Mouse (Mus musculus) inflammation-experienced regulatory T-cells, adult 6 months (primary cell): ENCODE results near the gene Fhdc1. TPM values are rescaled to one million over a fixed set of nuclear protein-coding genes. Genes with fewer than 3 reads are reported as not detected.

Experiments used
- ATAC-seq: one replicate; pipeline ENCODE4 v1.8.0; 2017
- polyA plus RNA-seq, 3 experiments: library from polyadenylated mRNA; unstranded; fragments of 100-300 nt; shearing (Covaris generic); gene quantifications; one replicate each; pipeline ENCODE4 v1.2.1; 2017

Gene Fhdc1
- polyA plus RNA-seq = 1 to 10 TPM in 2 of 3 experiments, under 1 TPM in 1; 0.52 to 1.6 (median 1.3) TPM

DNA sequence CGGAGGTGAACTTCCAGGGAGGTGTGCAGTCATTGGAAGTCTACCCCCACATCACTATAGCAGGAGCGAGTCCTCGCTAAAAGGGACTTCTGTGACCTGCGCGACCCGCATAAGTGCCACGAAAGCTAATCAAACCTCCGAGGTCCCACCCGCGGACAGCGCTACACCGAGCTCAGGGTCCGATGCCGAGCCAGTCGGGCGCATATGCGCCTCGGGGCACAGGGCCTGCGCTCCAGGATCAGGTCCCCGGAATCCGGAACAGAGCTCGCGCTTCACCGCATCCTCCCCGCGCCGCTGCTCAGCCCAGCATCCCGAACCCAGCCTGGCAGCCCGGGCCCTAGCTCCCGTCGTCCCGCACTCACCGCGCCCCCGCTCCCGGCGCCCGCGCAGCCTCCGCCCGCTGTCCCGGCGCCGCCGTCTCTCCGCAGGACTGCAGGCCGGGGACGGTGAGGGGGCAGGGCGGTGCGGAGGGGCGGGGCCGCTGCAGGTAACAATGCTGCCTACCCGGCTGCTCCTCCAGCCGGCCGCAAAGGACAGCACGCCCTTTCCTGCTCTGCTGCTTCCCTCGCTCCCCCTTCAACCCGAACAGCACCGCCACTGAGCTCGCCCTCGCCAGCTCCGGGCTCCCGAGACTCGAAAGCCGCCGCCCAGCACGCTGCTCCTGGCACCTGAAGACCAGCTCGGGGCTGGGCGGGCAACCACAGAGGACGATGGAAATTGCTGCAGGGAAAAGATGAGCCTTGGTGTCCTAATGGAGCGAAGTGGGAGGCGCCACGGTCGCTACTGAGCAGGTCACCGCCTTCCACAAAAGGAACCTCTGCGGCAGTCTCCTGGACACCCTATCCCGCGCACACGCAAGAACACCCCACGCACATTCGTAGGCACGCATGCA is at the start of gene Fhdc1:
Gene Fhdc1, minus strand, starts transcription at position 424 of the 892 bp plus-strand sequence.
- peak; percentile 68 for ATAC-seq

- ATAC-seq = no peak
These were observed 48.8 kb upstream of the Fhdc1 start for GRCm38 (mm10) chr3:84529021-84529420.

GRCm38 (mm10) chr3:84524952-84525351 is 44.7 kb upstream of the Fhdc1 start:
- ATAC-seq = no peak

DNA sequence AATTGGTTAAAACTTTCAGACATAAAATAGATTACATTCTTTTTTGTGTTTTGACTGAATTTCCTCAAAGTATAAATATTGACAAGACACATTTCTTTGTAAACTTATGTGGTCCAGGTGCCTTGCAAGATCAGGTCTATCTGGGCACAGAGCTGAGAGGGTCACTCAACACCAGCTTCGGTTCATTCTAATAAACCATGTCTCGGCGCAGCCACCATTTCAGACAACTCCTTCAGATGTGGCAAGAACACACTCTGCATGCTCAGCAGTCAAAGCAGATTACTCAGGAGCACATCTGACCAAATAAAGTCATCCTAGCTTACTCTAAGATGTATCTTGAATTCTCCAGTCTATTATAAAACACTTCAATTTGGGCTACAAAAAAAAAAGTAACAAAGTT is 35.9 kb upstream of the Fhdc1 start:
- no peak for ATAC-seq

- ATAC-seq = no peak
These were observed 32.7 kb upstream of the Fhdc1 start for GRCm38 (mm10) chr3:84512774-84513515.

DNA sequence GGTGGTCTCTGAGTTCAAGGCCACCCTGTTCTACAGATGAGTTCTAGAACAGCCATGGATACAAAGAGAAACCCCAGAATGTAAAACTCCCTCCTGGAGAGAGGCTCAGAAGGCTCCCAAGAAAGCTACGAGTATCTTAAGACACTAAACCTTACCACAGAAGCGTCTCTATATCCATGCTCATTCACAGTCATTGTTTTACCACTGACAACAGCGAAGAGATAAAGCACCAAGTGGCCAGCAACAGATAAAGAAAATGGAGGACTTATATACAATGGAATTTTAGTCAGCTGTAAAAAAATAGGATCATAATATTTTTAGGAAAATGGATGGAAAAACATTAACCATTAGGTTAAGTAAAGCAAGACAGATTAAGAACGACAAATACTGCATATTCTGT is 25.0 kb upstream of the Fhdc1 start:
- ATAC-seq = no peak

DNA sequence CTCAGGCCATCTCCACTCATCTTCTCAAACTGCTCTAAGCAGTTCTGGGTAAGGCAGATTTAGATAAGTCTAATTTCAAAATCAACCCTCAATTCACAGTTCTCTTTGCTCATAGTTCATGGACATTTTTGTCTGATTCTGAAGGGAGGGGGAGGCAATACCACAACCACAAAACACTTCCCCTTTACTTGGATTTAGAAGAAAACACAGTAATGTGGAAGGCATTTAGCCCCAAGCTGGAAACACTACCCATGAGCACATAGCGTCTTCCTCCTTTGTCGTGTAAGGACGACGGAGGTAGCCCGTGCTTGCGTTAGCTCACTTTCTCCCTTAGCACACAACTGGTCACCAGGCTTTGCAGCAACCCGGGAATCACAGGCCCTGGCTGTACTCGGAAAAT is 24.1 kb upstream of the Fhdc1 start:
- ATAC-seq = no peak

DNA sequence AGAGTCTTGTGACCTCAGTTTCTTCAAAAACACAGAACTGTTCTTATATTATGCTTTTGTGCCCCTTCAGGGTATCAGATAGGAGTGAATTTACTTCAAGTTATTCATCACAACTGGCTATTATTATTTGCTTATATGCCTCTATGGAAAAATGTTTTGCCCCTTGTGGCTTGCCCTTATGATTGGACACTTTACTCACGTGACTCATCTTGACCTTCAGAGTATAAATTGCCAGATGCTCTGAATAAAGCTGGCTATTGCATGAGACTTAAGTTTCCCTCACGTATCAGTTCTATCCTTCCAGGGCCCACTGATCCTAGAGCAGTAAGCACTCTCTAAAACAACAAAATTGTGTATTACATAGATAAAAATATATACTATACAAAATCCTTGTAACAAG is 21.9 kb upstream of the Fhdc1 start:
- no peak for ATAC-seq

- ATAC-seq = no peak
These were observed 20.3 kb upstream of the Fhdc1 start for GRCm38 (mm10) chr3:84500491-84500890.

DNA sequence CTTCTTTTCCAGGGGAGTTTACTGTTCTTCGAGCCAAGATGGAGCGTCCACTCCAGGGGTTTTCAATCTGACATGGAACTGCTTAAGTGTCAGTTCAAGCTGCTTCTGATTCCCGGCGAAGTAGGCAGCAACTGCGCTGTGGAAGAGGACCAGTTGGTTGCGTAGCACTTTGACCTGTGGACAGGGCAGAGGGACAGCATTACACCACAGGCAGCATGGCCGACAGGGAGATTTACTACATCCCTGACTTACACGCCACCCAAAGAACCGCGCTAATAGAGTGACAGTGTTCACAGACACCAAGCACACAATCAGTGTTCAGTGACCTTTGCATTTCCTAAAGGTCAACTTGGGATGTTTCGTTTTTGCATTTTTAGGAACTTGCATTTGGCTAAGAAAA is 17.5 kb upstream of the Fhdc1 start:
- ATAC-seq = no peak

DNA sequence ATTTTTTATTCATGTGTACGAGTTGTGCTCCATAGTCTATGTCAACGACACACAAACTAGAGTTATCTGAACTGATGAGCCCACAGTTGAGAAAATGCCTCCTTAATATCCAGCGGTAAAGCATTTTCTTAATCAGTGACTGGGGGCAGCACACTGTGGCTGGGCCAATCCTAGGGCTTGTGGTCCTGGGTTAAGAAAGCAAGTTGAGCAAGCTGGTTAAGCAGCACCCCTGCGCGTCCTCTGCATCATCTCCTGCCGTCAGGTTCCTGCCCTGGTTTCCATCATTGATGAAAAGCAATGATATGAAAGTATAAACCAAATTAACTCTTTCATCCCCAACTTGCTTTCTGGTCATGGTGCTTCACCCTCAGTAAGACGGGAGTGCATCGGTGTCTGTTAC is 12.4 kb upstream of the Fhdc1 start:
- no peak for ATAC-seq

DNA sequence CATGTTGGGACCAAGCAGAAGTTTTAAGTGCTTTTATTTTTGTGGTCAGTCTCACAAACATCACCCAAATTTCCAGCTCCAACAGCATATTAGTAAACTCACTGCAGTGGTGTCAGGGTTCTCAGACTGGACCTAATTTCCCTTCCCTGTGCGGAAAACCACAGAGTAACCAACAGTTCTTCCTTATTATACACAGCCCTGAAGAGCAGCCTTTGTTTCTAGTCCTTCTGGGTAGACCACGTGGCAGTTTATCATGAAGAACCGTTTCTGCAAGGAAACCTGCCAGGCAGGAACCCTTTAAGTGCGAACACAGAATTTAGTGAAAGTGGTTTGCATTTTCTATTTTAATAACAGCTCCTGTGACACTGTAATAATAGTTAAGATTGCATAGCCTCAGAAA is 11.9 kb upstream of the Fhdc1 start:
- ATAC-seq = no peak

DNA sequence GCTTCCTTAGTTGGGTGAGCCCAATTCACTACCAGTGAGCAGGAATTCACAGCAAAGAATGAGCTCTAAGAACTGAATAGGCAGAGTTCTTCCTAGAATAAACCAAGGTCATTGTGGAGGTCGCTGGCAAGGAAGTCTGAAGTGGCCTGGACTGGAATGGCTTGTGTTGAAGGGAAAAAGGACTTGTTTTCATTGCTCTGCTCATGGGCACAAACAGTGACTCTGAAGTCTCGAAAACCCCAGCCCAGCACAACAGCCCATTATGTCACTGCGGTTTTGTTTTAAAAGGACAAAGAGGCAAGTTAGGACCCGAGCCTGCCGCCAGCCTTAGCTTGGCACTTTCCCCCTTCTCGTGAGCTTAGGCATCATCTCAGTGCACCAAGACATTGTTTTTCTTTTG is 8.5 kb upstream of the Fhdc1 start:
- ATAC-seq = no peak

GRCm38 (mm10) chr3:84484891-84485290 is 4.7 kb upstream of the Fhdc1 start:
- ATAC-seq = no peak

GRCm38 (mm10) chr3:84484333-84484732 is 4.1 kb upstream of the Fhdc1 start:
- ATAC-seq = no peak

DNA sequence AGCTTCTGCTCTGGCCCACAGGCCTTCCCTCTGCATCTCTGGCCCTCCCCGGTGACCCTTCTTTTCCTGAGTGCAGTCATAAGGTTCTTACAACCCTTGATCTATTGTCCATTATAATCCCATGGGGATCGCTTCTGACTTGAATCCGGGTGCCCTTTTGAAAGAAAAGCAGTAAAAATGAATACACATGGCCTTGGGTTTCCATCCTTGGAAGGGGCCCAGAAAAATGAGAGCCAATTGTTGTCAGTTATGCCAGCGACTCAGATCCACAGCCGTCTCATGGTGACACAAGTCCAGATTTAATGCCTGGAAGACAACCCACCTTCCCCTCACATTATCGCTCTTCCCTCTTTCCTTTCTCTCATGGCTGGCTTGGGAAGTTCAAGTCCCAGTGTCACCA is 1.9 kb upstream of the Fhdc1 start:
- ATAC-seq = no peak

DNA sequence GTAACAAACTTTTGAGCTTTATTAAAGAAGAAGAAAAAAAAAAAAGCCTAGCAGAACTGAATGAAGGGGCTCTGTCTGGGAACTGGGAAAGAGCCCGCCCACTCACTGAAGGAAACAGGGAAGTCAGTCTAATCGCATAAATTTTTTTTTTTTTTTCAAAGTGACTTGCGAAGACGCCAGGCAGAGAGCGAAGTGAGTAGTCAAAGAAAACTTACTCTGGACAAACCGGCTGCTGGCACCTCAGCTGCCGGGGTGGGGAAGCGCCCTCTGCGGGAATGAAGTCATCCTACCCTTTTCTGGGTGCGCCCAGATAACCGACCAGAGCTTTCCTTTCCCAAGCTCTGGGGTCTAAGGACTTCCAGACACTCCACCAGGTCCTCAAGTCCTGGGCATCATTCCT is 875 bp upstream of the Fhdc1 start:
- ATAC-seq = no peak

DNA sequence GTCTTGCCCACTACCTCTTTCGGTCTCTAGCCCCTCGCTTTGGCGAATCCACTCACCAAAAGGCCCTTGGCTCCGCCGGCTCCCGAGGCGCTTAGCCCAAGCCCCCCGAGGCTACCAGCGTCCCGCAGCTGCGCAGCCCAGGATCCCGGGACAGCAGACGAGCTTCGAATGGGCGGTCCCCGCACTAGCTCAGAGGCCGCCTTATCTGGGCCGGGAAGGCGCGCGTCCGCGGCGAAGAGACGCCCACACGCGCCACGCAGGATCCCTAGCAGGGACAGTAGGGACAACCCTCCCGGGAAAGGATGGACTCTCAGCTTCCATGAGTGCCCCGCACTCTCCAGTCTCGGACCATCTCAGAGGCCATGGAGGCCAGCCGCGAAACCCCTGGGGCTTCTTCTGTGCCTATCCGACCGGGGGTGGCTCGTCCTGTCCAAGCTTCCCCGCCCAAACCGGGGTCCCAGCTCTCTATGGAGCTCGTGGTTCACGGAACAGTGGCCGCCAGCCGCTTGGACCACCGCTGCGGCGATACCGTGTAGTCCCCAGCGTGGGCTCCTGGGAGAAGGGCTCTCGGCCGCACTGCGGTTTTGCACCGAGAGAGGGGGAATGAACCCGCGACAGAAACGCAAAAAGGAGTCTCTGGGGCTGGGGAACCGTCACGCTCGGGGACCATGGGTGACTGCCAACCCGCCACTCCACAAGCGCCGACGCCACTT is 780 bp downstream of the Fhdc1 start:
- no peak for ATAC-seq

DNA sequence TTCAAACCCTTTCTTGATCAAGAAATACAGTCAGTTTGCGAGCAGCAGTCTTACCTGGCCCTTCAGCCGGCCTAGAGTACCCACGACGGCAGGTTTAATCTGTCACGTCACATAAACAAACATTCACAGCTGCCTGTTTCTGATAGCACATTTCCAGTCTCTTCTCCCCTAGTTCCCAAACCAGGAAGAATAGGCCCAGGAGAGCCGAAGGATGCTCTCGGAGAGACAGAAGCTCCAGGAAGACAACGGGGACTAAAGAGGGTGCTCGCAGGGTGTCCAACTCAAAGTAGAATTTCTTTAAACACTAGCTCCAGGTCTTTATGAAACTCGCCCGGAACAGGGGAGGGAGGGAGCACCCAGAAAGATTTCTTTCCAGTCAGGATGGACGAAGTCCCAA is 1.3 kb downstream of the Fhdc1 start:
- no peak for ATAC-seq

DNA sequence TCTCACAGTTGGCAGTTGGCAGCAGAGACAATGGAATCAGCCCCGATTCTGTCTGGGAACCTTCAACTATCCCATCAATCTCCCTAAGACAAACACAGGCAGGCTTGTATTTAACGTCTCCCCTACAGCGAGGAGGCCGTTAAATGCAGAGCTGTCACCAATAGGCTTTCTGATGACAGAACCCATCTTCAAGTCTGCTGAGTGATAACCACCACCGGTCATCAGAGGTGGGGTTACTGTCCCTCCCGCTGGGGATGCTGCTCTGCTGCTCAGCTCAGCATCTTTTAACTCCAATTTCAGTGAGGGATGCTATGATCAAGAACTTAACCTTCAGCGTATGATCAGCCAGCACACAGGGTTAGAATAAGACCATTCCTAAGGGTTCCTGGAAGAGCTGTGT is 2.0 kb downstream of the Fhdc1 start:
- no peak for ATAC-seq

GRCm38 (mm10) chr3:84477498-84477897 is 2.7 kb downstream of the Fhdc1 start:
- ATAC-seq = no peak

GRCm38 (mm10) chr3:84474981-84475775 is 5.1 kb downstream of the Fhdc1 start:
- ATAC-seq = no peak
